Mouse (Mus musculus): ENCODE data around the gene Wdr1. TPM values are rescaled to one million over a fixed set of nuclear protein-coding genes. Genes with fewer than 3 reads are reported as not detected.
A peak's percentile ranks its signal among the peaks of the same experiment; 100 is the strongest.

Gene Wdr1
- polyA plus RNA-seq, 1 experiment from 2014 or later: 158 TPM

- no peak for TF ChIP-seq CTCF (IDR thresholded peaks at IDR 0.05)
- TF ChIP-seq EP300 (IDR thresholded peaks at IDR 0.05): no peak
- peak; percentile 76 for DNase-seq (ENCODE audit: low spot score)
- peak overlapping the region; percentile 98 for H3K27ac ChIP-seq (ENCODE audit: low read length)
- peak; percentile 32 for ATAC-seq
- peaks cover 12% of the 10 kb centered on the region for H3K4me1 ChIP-seq (ENCODE audit: insufficient read depth, low read depth, low read length)
- H3K9ac ChIP-seq (replicated peaks; ENCODE audit: low read depth): peak overlapping the region; percentile 87
- no peaks in the 10 kb centered on the region; the same call in none of the 2 replicates for H3K36me3 ChIP-seq (ENCODE audit: insufficient read depth, low read length)
- peak overlapping the region; percentile 97 for H3K4me3 ChIP-seq (ENCODE audit: low read depth, low read length)
- no peaks in the 10 kb centered on the region for H3K27me3 ChIP-seq (replicated peaks; ENCODE audit: insufficient read depth, low read length)
- no peaks in the 10 kb centered on the region for H3K9me3 ChIP-seq (ENCODE audit: low read length)
- peak overlapping the region; percentile 77 for H3K4me2 ChIP-seq (replicated peaks; ENCODE audit: low read depth, low read length)
- WGBS: 1% methylated on average over 35 of the region's 41 CpGs
These were observed 2.2 kb downstream of the Wdr1 start for GRCm38 (mm10) chr5:38560586-38561425.

GRCm38 (mm10) chr5:38558831-38559230 lies 4.2 kb downstream of the Wdr1 start:
- no peak overlapping the region for H3K9ac ChIP-seq (replicated peaks; ENCODE audit: low read depth)
- H3K36me3 ChIP-seq (ENCODE audit: insufficient read depth, low read length): peaks cover 4% of the 10 kb centered on the region

GRCm38 (mm10) chr5:38557811-38558210 lies 5.2 kb downstream of the Wdr1 start:
- DNase-seq (ENCODE audit: low spot score) (no peak), ATAC-seq (no peak)
- no peak overlapping the region for H3K9ac ChIP-seq (replicated peaks; ENCODE audit: low read depth)
- no peak overlapping the region for H3K27ac ChIP-seq (ENCODE audit: low read length)
- TF ChIP-seq CTCF (IDR thresholded peaks at IDR 0.05): no peak
- TF ChIP-seq EP300 (IDR thresholded peaks at IDR 0.05): no peak
- peaks cover 12% of the 10 kb centered on the region for H3K4me1 ChIP-seq (ENCODE audit: insufficient read depth, low read depth, low read length)
- no peaks in the 10 kb centered on the region for H3K27me3 ChIP-seq (replicated peaks; ENCODE audit: insufficient read depth, low read length)
- peaks cover 4% of the 10 kb centered on the region for H3K36me3 ChIP-seq (ENCODE audit: insufficient read depth, low read length)
- no peak overlapping the region for H3K4me2 ChIP-seq (replicated peaks; ENCODE audit: low read depth, low read length)
- H3K4me3 ChIP-seq (ENCODE audit: low read depth, low read length): no peak overlapping the region
- no peaks in the 10 kb centered on the region for H3K9me3 ChIP-seq (ENCODE audit: low read length)
- WGBS: 96% methylated on average over 4 of the region's 4 CpGs

More at GRCm38 (mm10) chr5:38558831-38559230, 4.2 kb downstream of the Wdr1 start:
- Histone ChIP-seq H3K9me3 (ENCODE audit: low read length) (no peaks in the 10 kb centered on the region), H3K27me3 (replicated peaks; ENCODE audit: insufficient read depth, low read length) (no peaks in the 10 kb centered on the region), H3K4me2 (replicated peaks; ENCODE audit: low read depth, low read length) (no peak overlapping the region), H3K27ac (ENCODE audit: low read length) (no peak overlapping the region), H3K4me1 (ENCODE audit: insufficient read depth, low read depth, low read length) (peaks cover 12% of the 10 kb centered on the region), H3K4me3 (ENCODE audit: low read depth, low read length) (no peak overlapping the region)
- 83% methylated on average over 5 of the region's 5 CpGs for WGBS
- TF ChIP-seq EP300 (IDR thresholded peaks at IDR 0.05) (no peak), CTCF (IDR thresholded peaks at IDR 0.05) (no peak)
- ATAC-seq (no peak), DNase-seq (ENCODE audit: low spot score) (no peak)

GRCm38 (mm10) chr5:38556406-38556805 lies 6.6 kb downstream of the Wdr1 start:
- H3K9ac ChIP-seq (replicated peaks; ENCODE audit: low read depth): no peak overlapping the region
- TF ChIP-seq EP300 (IDR thresholded peaks at IDR 0.05): no peak
- H3K4me3 ChIP-seq (ENCODE audit: low read depth, low read length): no peak overlapping the region
- no peak overlapping the region for H3K4me2 ChIP-seq (replicated peaks; ENCODE audit: low read depth, low read length)
- no peak for DNase-seq (ENCODE audit: low spot score)
- H3K9me3 ChIP-seq (ENCODE audit: low read length): no peaks in the 10 kb centered on the region
- peaks cover 10% of the 10 kb centered on the region for H3K36me3 ChIP-seq (ENCODE audit: insufficient read depth, low read length)
- no peak overlapping the region for H3K27ac ChIP-seq (ENCODE audit: low read length)
- peaks cover 12% of the 10 kb centered on the region for H3K4me1 ChIP-seq (ENCODE audit: insufficient read depth, low read depth, low read length)
- no peak for ATAC-seq
- 74% methylated on average over 3 of the region's 3 CpGs for WGBS
- no peaks in the 10 kb centered on the region for H3K27me3 ChIP-seq (replicated peaks; ENCODE audit: insufficient read depth, low read length)

- peak; percentile 37 for DNase-seq (ENCODE audit: low spot score)
- ATAC-seq: no peak; the same call in 1 of the 2 replicates
- H3K27ac ChIP-seq (ENCODE audit: low read length): no peak overlapping the region
- WGBS: 61% methylated on average over 3 of the region's 3 CpGs
- no peak overlapping the region for H3K4me2 ChIP-seq (replicated peaks; ENCODE audit: low read depth, low read length)
- H3K4me1 ChIP-seq (ENCODE audit: insufficient read depth, low read depth, low read length): peaks cover 22% of the 10 kb centered on the region
- H3K9me3 ChIP-seq (ENCODE audit: low read length): no peaks in the 10 kb centered on the region
- no peaks in the 10 kb centered on the region for H3K27me3 ChIP-seq (replicated peaks; ENCODE audit: insufficient read depth, low read length)
- no peak overlapping the region for H3K4me3 ChIP-seq (ENCODE audit: low read depth, low read length)
- H3K36me3 ChIP-seq (ENCODE audit: insufficient read depth, low read length): peaks cover 13% of the 10 kb centered on the region
- no peak for TF ChIP-seq EP300 (IDR thresholded peaks at IDR 0.05)
- no peak for TF ChIP-seq CTCF (IDR thresholded peaks at IDR 0.05)
- H3K9ac ChIP-seq (replicated peaks; ENCODE audit: low read depth): no peak overlapping the region
These were observed 9.1 kb downstream of the Wdr1 start for GRCm38 (mm10) chr5:38553953-38554352.

GRCm38 (mm10) chr5:38553491-38553890 lies 9.5 kb downstream of the Wdr1 start:
- Histone ChIP-seq H3K36me3 (ENCODE audit: insufficient read depth, low read length) (peaks cover 15% of the 10 kb centered on the region), H3K4me2 (replicated peaks; ENCODE audit: low read depth, low read length) (no peak overlapping the region), H3K27ac (ENCODE audit: low read length) (no peak overlapping the region)

More at GRCm38 (mm10) chr5:38553491-38553890, 9.5 kb downstream of the Wdr1 start:
- TF ChIP-seq EP300 (IDR thresholded peaks at IDR 0.05) (no peak), CTCF (IDR thresholded peaks at IDR 0.05) (no peak)
- Histone ChIP-seq H3K27me3 (replicated peaks; ENCODE audit: insufficient read depth, low read length) (no peaks in the 10 kb centered on the region), H3K4me1 (ENCODE audit: insufficient read depth, low read depth, low read length) (peaks cover 26% of the 10 kb centered on the region), H3K9ac (replicated peaks; ENCODE audit: low read depth) (no peak overlapping the region), H3K4me3 (ENCODE audit: low read depth, low read length) (no peak overlapping the region), H3K9me3 (ENCODE audit: low read length) (no peaks in the 10 kb centered on the region)
- DNase-seq (ENCODE audit: low spot score): no peak
- WGBS: 95% methylated on average over 4 of the region's 4 CpGs
- no peak for ATAC-seq

Data from lung, postnatal 0 days (tissue).